In the genomic region with DNA sequence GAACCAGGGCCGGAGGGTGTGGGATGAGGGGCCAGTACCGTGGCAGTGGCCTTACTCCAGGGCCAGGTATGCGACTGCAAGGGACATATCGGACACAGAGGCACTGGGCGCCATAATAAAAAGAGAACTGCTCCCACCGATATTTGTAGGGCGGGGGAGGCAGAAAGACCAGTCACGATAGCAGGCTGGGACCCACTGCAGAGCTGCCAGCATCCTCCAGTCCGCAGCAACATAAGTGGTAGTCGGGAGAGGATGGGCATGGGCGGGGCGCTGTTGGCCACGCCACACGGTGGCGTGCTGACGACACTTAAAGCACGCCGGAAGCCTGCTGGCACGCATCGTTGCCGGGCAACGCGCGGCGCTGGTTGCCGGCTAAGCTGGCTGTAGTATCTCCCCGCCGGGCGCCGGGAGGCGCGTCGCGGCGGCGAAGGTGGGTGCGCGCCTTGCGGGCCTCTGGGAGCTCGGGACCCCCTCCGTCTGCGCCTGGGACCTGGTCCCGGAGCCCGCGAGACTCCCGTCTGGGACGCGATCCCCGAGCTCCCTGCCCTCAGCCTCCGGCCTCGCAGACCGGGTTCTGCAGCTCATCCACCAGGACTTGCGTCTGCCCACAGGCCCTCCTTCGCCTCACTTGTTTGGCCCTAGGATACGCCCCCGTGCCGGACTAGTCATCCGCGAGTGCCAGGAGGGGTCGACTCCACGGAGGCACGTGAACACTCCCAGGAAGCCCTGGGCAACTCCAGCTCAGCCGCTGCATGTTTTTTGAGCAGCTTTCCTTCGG, we compare ENCODE assay signal across 1 mouse cellular context.
TF ChIP-seq lines count a peak whose summit lies in the region.

A gene (plus strand): TSS at position 351 of the 778 bp plus-strand sequence.

TF ChIP-seq in MEL, 35 proteins besides CTCF, POLR2A, EP300 and RAD21 (continued from another document):
- TF ChIP-seq RCOR1 (IDR thresholded peaks at IDR 0.05; ENCODE audit: low read depth, low read length): peak; percentile 25; the same call in 1 of the 2 replicates
- peak; percentile 52 for TF ChIP-seq USF1 (IDR thresholded peaks at IDR 0.05; ENCODE audit: low read depth, low read length)
- TF ChIP-seq MAZ (IDR thresholded peaks at IDR 0.05; ENCODE audit: low read depth, low read length): peak; percentile 81
- TF ChIP-seq MYC (IDR thresholded peaks at IDR 0.05; ENCODE audit: low read depth, low read length): peak; percentile 85
- TF ChIP-seq SMC3 (IDR thresholded peaks at IDR 0.05; ENCODE audit: low read depth, low read length): peak; percentile 23
- peak; percentile 72; the same call in 1 of the 2 replicates for TF ChIP-seq TCF12 (IDR thresholded peaks at IDR 0.05; ENCODE audit: low read depth, low read length)
- peak; percentile 81 for TF ChIP-seq TBP (IDR thresholded peaks at IDR 0.05; ENCODE audit: low read depth, low read length)
- no peak for TF ChIP-seq USF2 (IDR thresholded peaks at IDR 0.05; ENCODE audit: borderline replicate concordance in 1 of 2, insufficient read depth in 1 of 2, low read depth in 1 of 2, low read length in 2 of 2)
- no peak for TF ChIP-seq GABPA (IDR thresholded peaks at IDR 0.05; ENCODE audit: low read depth, low read length)
- TF ChIP-seq BHLHE40 (IDR thresholded peaks at IDR 0.05; ENCODE audit: borderline replicate concordance, low read depth, low read length): peak; percentile 56; the same call in 1 of the 2 replicates
- peak; percentile 26; the same call in 1 of the 2 replicates for TF ChIP-seq MEF2A (IDR thresholded peaks at IDR 0.05; ENCODE audit: extremely low read depth, insufficient replicate concordance, low read depth, low read length, poor library complexity, severe bottlenecking)
- peak; percentile 99 for TF ChIP-seq MXI1 (IDR thresholded peaks at IDR 0.05; ENCODE audit: low read depth, low read length)
- TF ChIP-seq ZMIZ1 (IDR thresholded peaks at IDR 0.05; ENCODE audit: low read depth, low read length): peak; percentile 90
TF ChIP-seq in MEL: peak in this region for 22.
